Mouse (Mus musculus): ENCODE data around the gene Cox6a1. TPM values are rescaled to one million over a fixed set of nuclear protein-coding genes. Genes with fewer than 3 reads are reported as not detected.

The Cox6a1 gene
- polyA plus RNA-seq, 1 experiment from 2014 or later = 911 TPM

DNA sequence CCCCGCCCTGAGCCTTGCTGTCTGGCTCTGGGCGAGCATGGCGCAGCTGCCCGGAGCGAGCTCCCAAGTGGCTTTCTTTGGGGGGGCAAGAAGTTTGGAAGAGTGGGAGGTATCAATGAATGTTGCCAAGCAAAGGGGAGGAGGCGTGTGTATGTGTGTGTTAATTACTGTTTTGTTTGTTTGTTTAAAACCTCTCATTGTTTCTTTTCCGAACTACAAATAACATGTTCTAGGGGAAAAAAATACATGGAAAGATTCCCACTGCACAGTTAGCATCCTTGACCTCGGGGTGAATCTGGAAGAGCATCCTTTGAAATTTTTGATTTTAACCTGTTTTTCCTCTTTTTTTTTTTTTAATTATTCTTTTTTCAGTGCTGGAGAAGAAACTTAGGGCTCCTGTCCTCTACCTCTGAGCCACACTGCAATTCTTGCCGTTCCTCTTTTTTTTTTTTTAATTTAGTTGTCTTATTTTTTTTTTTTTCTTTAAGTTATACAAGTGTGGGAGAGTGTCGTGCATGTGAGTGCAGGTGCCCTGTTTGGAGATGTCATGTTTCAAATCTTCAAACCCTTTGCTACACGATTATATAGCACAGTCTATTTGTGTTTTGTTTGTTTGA, 25.5 kb upstream of the Cox6a1 start:
- H3K27ac ChIP-seq (ENCODE audit: low read depth, low read length) = peak overlapping the region; percentile 66; the same call in 1 of the 2 replicates
- ATAC-seq (ENCODE audit: low FRiP score, low TSS enrichment) = no peak
- H3K36me3 ChIP-seq (ENCODE audit: control insufficient read depth, insufficient read depth, low read length) = no peaks in the 10 kb centered on the region
- H3K4me1 ChIP-seq (ENCODE audit: control insufficient read depth, insufficient read depth, low read length) = peaks cover 3% of the 10 kb centered on the region
- no peaks in the 10 kb centered on the region for H3K27me3 ChIP-seq (ENCODE audit: control insufficient read depth, insufficient read depth, low read length)
- peak overlapping the region; percentile 20 for H3K4me3 ChIP-seq (ENCODE audit: low read length)
- peak overlapping the region; percentile 51; the same call in 1 of the 2 replicates for H3K9ac ChIP-seq (ENCODE audit: low read depth, low read length)
- 11% methylated on average over 11 of the region's 11 CpGs for WGBS
- H3K4me2 ChIP-seq (replicated peaks; ENCODE audit: low read depth, low read length) = peak overlapping the region; percentile 50
- H3K9me3 ChIP-seq (ENCODE audit: control insufficient read depth, low read length) = no peaks in the 10 kb centered on the region

- no peaks in the 10 kb centered on the region for H3K36me3 ChIP-seq (ENCODE audit: control insufficient read depth, insufficient read depth, low read length)
- peak; percentile 84 for ATAC-seq (ENCODE audit: low FRiP score, low TSS enrichment)
- H3K9ac ChIP-seq (ENCODE audit: low read depth, low read length) = peak overlapping the region; percentile 51; the same call in 1 of the 2 replicates
- H3K27ac ChIP-seq (ENCODE audit: low read depth, low read length) = peak overlapping the region; percentile 66; the same call in 1 of the 2 replicates
- H3K27me3 ChIP-seq (ENCODE audit: control insufficient read depth, insufficient read depth, low read length) = no peaks in the 10 kb centered on the region
- H3K4me3 ChIP-seq (ENCODE audit: low read length) = peak overlapping the region; percentile 20
- H3K4me1 ChIP-seq (ENCODE audit: control insufficient read depth, insufficient read depth, low read length) = peaks cover 3% of the 10 kb centered on the region
- WGBS = 10% methylated on average over 26 of the region's 26 CpGs
- H3K4me2 ChIP-seq (replicated peaks; ENCODE audit: low read depth, low read length) = peak overlapping the region; percentile 50
- no peaks in the 10 kb centered on the region for H3K9me3 ChIP-seq (ENCODE audit: control insufficient read depth, low read length)
Measured at GRCm38 (mm10) chr5:115373441-115374203, 24.8 kb upstream of the Cox6a1 start.

DNA sequence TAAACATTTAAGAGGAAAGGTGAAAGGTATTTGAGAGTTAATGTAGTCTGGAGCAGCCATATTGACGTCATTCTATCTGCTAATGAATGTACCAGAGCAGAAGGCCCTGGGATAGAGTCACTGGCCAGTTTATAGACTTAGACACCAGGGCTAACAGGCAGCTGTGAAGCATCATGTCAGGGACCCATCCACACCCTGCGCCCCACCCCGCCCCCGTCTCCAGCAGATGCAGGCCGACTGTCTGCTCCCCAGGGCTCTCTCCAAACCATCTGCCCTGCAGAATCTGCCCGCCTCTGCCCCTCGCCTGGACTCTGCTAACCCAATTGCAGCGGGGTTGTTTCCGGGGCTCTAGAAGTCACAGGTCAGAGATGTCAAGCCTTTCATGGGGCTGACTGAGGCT, 23.0 kb upstream of the Cox6a1 start:
- peaks cover 3% of the 10 kb centered on the region for H3K4me1 ChIP-seq (ENCODE audit: control insufficient read depth, insufficient read depth, low read length)
- no peak overlapping the region for H3K27ac ChIP-seq (ENCODE audit: low read depth, low read length)
- peak; percentile 53; the same call in 1 of the 2 replicates for ATAC-seq (ENCODE audit: low FRiP score, low TSS enrichment)
- 20% methylated on average over 9 of the region's 9 CpGs for WGBS
- H3K27me3 ChIP-seq (ENCODE audit: control insufficient read depth, insufficient read depth, low read length) = no peaks in the 10 kb centered on the region
- H3K4me2 ChIP-seq (replicated peaks; ENCODE audit: low read depth, low read length) = no peak overlapping the region
- no peaks in the 10 kb centered on the region for H3K9me3 ChIP-seq (ENCODE audit: control insufficient read depth, low read length)
- no peak overlapping the region for H3K9ac ChIP-seq (ENCODE audit: low read depth, low read length)
- no peak overlapping the region for H3K4me3 ChIP-seq (ENCODE audit: low read length)
- no peaks in the 10 kb centered on the region for H3K36me3 ChIP-seq (ENCODE audit: control insufficient read depth, insufficient read depth, low read length)

- H3K9me3 ChIP-seq (ENCODE audit: control insufficient read depth, low read length) = no peaks in the 10 kb centered on the region
- no peak for ATAC-seq (ENCODE audit: low FRiP score, low TSS enrichment)
- no peak overlapping the region for H3K4me3 ChIP-seq (ENCODE audit: low read length)
- no peak overlapping the region for H3K9ac ChIP-seq (ENCODE audit: low read depth, low read length)
- no peaks in the 10 kb centered on the region for H3K27me3 ChIP-seq (ENCODE audit: control insufficient read depth, insufficient read depth, low read length)
- no peaks in the 10 kb centered on the region for H3K4me1 ChIP-seq (ENCODE audit: control insufficient read depth, insufficient read depth, low read length)
- H3K27ac ChIP-seq (ENCODE audit: low read depth, low read length) = no peak overlapping the region
- no peak overlapping the region for H3K4me2 ChIP-seq (replicated peaks; ENCODE audit: low read depth, low read length)
- no peaks in the 10 kb centered on the region for H3K36me3 ChIP-seq (ENCODE audit: control insufficient read depth, insufficient read depth, low read length)
- 87% methylated on average over 4 of the region's 4 CpGs for whole genome bisulfite sequencing
Measured at GRCm38 (mm10) chr5:115364782-115365181, 16.0 kb upstream of the Cox6a1 start.

DNA sequence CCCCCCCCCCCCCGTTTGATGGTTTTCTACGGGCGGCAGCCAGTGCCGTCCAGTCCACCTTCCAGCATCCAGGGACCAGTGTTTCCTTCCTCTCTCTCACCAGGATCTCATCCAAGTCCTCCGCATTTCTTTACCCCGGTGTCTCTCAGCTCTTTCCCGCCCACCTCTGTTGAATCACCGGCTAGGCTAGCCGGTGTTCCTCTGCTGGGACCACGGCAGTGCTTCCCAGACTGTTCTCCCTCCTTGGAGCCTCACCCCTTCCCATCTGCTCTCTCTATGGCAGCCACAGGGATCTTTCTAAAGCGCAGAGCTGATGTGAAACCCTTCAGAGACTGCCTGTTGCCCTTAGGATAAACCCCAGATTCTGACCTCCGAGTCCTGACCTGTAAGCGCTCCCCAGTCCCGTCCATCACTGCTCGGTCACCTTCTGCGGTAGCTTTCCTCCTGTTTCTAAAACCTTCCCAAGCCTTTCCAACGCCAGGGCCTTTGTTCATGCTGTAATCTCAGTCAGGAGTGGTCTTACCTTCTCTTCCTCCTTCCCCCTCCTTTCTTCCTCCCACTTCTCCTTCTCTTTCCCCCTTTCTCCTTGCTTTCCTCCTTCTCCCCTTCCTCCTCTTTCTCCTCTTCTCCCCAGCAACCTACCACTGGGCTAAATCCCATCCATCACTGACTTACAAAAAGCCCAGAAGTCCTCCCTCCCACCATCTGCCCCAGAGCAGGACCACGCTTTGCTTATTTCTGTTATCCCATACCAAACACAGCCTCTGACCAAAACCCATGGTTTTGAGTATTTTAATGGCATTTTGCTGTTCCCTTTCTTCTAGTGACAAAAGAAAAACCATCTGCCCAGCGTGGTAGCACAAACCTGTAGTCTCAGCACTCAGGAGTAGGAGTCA, 14.3 kb upstream of the Cox6a1 start:
- WGBS = 20% methylated on average over 19 of the region's 19 CpGs
- H3K4me2 ChIP-seq (replicated peaks; ENCODE audit: low read depth, low read length) = no peak overlapping the region
- ATAC-seq (ENCODE audit: low FRiP score, low TSS enrichment) = no peak
- no peaks in the 10 kb centered on the region for H3K4me1 ChIP-seq (ENCODE audit: control insufficient read depth, insufficient read depth, low read length)
- no peaks in the 10 kb centered on the region for H3K36me3 ChIP-seq (ENCODE audit: control insufficient read depth, insufficient read depth, low read length)
- no peak overlapping the region for H3K4me3 ChIP-seq (ENCODE audit: low read length)
- H3K27ac ChIP-seq (ENCODE audit: low read depth, low read length) = no peak overlapping the region
- H3K9ac ChIP-seq (ENCODE audit: low read depth, low read length) = no peak overlapping the region
- H3K27me3 ChIP-seq (ENCODE audit: control insufficient read depth, insufficient read depth, low read length) = no peaks in the 10 kb centered on the region
- H3K9me3 ChIP-seq (ENCODE audit: control insufficient read depth, low read length) = no peaks in the 10 kb centered on the region

- no peak overlapping the region for H3K4me2 ChIP-seq (replicated peaks; ENCODE audit: low read depth, low read length)
- no peaks in the 10 kb centered on the region for H3K36me3 ChIP-seq (ENCODE audit: control insufficient read depth, insufficient read depth, low read length)
- H3K9ac ChIP-seq (ENCODE audit: low read depth, low read length) = no peak overlapping the region
- no peaks in the 10 kb centered on the region for H3K9me3 ChIP-seq (ENCODE audit: control insufficient read depth, low read length)
- 44% methylated on average over 7 of the region's 7 CpGs for WGBS
- no peak for ATAC-seq (ENCODE audit: low FRiP score, low TSS enrichment)
- H3K4me3 ChIP-seq (ENCODE audit: low read length) = no peak overlapping the region
- H3K27ac ChIP-seq (ENCODE audit: low read depth, low read length) = no peak overlapping the region
- no peaks in the 10 kb centered on the region for H3K4me1 ChIP-seq (ENCODE audit: control insufficient read depth, insufficient read depth, low read length)
- no peaks in the 10 kb centered on the region for H3K27me3 ChIP-seq (ENCODE audit: control insufficient read depth, insufficient read depth, low read length)
Measured at GRCm38 (mm10) chr5:115362216-115362615, 13.4 kb upstream of the Cox6a1 start.

- no peak overlapping the region for H3K4me2 ChIP-seq (replicated peaks; ENCODE audit: low read depth, low read length)
- no peaks in the 10 kb centered on the region for H3K36me3 ChIP-seq (ENCODE audit: control insufficient read depth, insufficient read depth, low read length)
- no peaks in the 10 kb centered on the region for H3K27me3 ChIP-seq (ENCODE audit: control insufficient read depth, insufficient read depth, low read length)
- no peak overlapping the region for H3K9ac ChIP-seq (ENCODE audit: low read depth, low read length)
- WGBS = 30% methylated on average over 5 of the region's 5 CpGs
- no peak overlapping the region for H3K27ac ChIP-seq (ENCODE audit: low read depth, low read length)
- no peaks in the 10 kb centered on the region for H3K4me1 ChIP-seq (ENCODE audit: control insufficient read depth, insufficient read depth, low read length)
- no peak overlapping the region for H3K4me3 ChIP-seq (ENCODE audit: low read length)
- H3K9me3 ChIP-seq (ENCODE audit: control insufficient read depth, low read length) = no peaks in the 10 kb centered on the region
- peak; percentile 36; the same call in 1 of the 2 replicates for ATAC-seq (ENCODE audit: low FRiP score, low TSS enrichment)
Measured at GRCm38 (mm10) chr5:115359851-115360372, 11.1 kb upstream of the Cox6a1 start.

GRCm38 (mm10) chr5:115359438-115359837, 10.7 kb upstream of the Cox6a1 start:
- Histone ChIP-seq H3K27me3 (ENCODE audit: control insufficient read depth, insufficient read depth, low read length) (no peaks in the 10 kb centered on the region), H3K9ac (ENCODE audit: low read depth, low read length) (no peak overlapping the region), H3K9me3 (ENCODE audit: control insufficient read depth, low read length) (no peaks in the 10 kb centered on the region), H3K4me3 (ENCODE audit: low read length) (no peak overlapping the region), H3K27ac (ENCODE audit: low read depth, low read length) (0 out of 2 replicates have a peak overlapping the region, but pooled peaks have one; percentile 11), H3K36me3 (ENCODE audit: control insufficient read depth, insufficient read depth, low read length) (no peaks in the 10 kb centered on the region), H3K4me1 (ENCODE audit: control insufficient read depth, insufficient read depth, low read length) (no peaks in the 10 kb centered on the region), H3K4me2 (replicated peaks; ENCODE audit: low read depth, low read length) (no peak overlapping the region)
- 80% methylated on average over 8 of the region's 8 CpGs for WGBS
- no peak for ATAC-seq (ENCODE audit: low FRiP score, low TSS enrichment)
